Comparison of ENCODE assay signal across 10 mouse cellular contexts in the genomic region with DNA sequence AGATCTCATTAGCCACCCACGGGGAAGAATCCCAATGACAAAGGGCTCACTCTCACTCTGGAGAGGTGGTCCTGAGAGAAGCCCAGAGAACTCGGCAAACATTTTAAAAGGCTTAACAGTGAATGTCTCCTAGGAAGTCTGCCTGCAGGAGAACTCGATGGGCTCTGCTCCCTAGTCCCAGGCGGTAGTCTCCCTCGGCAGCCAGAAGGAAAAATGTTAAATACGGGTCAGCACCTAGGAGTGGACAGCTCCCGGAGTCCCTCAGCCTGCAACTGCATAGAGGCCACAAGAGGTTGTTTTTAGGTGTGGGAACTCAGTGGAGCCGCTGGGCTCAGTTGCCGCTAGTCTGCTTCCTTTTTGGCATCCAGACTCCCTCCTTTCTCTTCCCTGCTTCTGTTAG. TPM values are rescaled to one million over a fixed set of nuclear protein-coding genes. Genes with fewer than 3 reads are reported as not detected.
DNase-seq lines count a peak whose midpoint lies in the region; ATAC-seq and TF ChIP-seq lines count a peak whose summit lies in the region.
"Had no signal": no experiment of that assay in that cellular context is flagged by ENCODE, and none has a peak within 500 bp of the region (broad histone marks: within the 10 kb centered on the region; RNA-seq: fewer than 3 reads in every experiment).

No protein-coding gene starts in this region.

- intact Hi-C loops in left cerebral cortex, adult 2 months (cut with DNase I): no loop called here
- intact Hi-C loops in left cerebral cortex, postnatal 10 days (cut with DNase I): no loop called here

- no peaks in the 10 kb centered on the region for H3K36me3 ChIP-seq in forebrain, embryonic 11.5 days (ENCODE audit: control insufficient read depth, insufficient read depth, low read length)

- no peaks in the 10 kb centered on the region for H3K9me3 ChIP-seq in forebrain, embryonic 11.5 days (ENCODE audit: control insufficient read depth, low read length)

- WGBS in forebrain, embryonic 11.5 days: under 1% methylated on average over 9 of the region's 9 CpGs

- no peak for ATAC-seq in forebrain, embryonic 11.5 days (replicated peaks; ENCODE audit: low FRiP score)
- no peak for ATAC-seq in activated CD4-positive, CD25-positive, alpha-beta regulatory T cell, adult 4 months

- peak in 1 of 2 experiments; percentile 19 for DNase-seq in left cerebral cortex, adult 2 months (ENCODE audit: extremely low spot score in 1 of 2, low spot score in 2 of 2)
- DNase-seq in left cerebral cortex, postnatal 10 days (ENCODE audit: extremely low spot score in 1 of 2, low spot score in 2 of 2): no peak
- DNase-seq in brain, embryonic 14.5 days (ENCODE audit: low read depth): peak; percentile 35
- peak; percentile 71 for DNase-seq in forebrain, embryonic 11.5 days (ENCODE audit: low spot score)
- DNase-seq in mesoderm, embryonic 11.5 days (ENCODE audit: low read depth, low spot score): peak; percentile 70
- no peak for DNase-seq in layer of hippocampus, postnatal 36 days
- DNase-seq in urinary bladder, adult 18-20 months (ENCODE audit: low spot score in 2 of 2): no peak

- TF ChIP-seq POLR2A in brain, embryonic 14.5 days (IDR thresholded peaks at IDR 0.05; ENCODE audit: borderline replicate concordance, extremely low read depth, insufficient read depth, insufficient read length, poor library complexity, severe bottlenecking): no peak

- H3K4me1 ChIP-seq in forebrain, embryonic 11.5 days (replicated peaks; ENCODE audit: control insufficient read depth, insufficient read depth, low read length): peaks cover 13% of the 10 kb centered on the region

- TF ChIP-seq CTCF in left cerebral cortex, adult 2 months (IDR thresholded peaks at IDR 0.05): no peak; the same call in 1 of the 2 replicates
- TF ChIP-seq CTCF in brain, embryonic 14.5 days (IDR thresholded peaks at IDR 0.05; ENCODE audit: borderline replicate concordance, extremely low read depth, insufficient read depth, insufficient read length): no peak

- H3K27ac ChIP-seq in left cerebral cortex, adult 2 months: peak overlapping the region; percentile 41
- no peak overlapping the region for H3K27ac ChIP-seq in forebrain, embryonic 11.5 days (ENCODE audit: low read depth, low read length)
- H3K27ac ChIP-seq: macrophage had no signal

- H3K9ac ChIP-seq in forebrain, embryonic 11.5 days (ENCODE audit: low read length): no peak overlapping the region

- H3K4me2 ChIP-seq in forebrain, embryonic 11.5 days (ENCODE audit: low read depth, low read length, severe bottlenecking): no peak overlapping the region

- H3K4me3 ChIP-seq in left cerebral cortex, adult 2 months: no peak overlapping the region
- no peak overlapping the region for H3K4me3 ChIP-seq in forebrain, embryonic 11.5 days (ENCODE audit: low read depth, low read length)

- H3K27me3 ChIP-seq in forebrain, embryonic 11.5 days (ENCODE audit: control insufficient read depth, insufficient read depth, low read length): peaks cover 99% of the 10 kb centered on the region

RNA-seq across cellular contexts. Expression of gene Neurod2, which starts 5.5 kb away (rescaled TPM):
- 10 to 100 TPM; 70.2 to 76.3 TPM for total RNA-seq in left cerebral cortex, adult 2 months (2021)
- total RNA-seq in left cerebral cortex, postnatal 10 days (2021): 10 to 100 TPM; 63.4 to 67.0 TPM
- polyA plus RNA-seq in brain, embryonic 14.5 days (2012; rRNA removed): 52.0 and 101 TPM in 2 replicates
- polyA plus RNA-seq in forebrain, embryonic 11.5 days (2014; fragmentation: Nextera tagmentation; extraction: Ambion mirVana): 3.8 and 5.8 TPM in 2 replicates
- total RNA-seq in layer of hippocampus, postnatal 36 days (2021): 100 to 1,000 TPM; 156 to 162 TPM
- not detected for polyA plus RNA-seq in activated CD4-positive, CD25-positive, alpha-beta regulatory T cell, adult 4 months (2017; shearing (Covaris generic))
- polyA plus RNA-seq: heart, embryonic 16.5 days; macrophage had no signal

RNA-seq across cellular contexts. Expression of gene Ppp1r1b, which starts 24.3 kb away (rescaled TPM):
- total RNA-seq in left cerebral cortex, adult 2 months (2021): 100 to 1,000 TPM; 146 to 208 TPM
- total RNA-seq in left cerebral cortex, postnatal 10 days (2021): 100 to 1,000 TPM in 1 of 2 experiments, 10 to 100 TPM in 1; 59.5 to 126 TPM
- 6.9 and 18.2 TPM in 2 replicates for polyA plus RNA-seq in brain, embryonic 14.5 days (2012; rRNA removed)
- 0.29 and 0.41 TPM in 2 replicates for polyA plus RNA-seq in forebrain, embryonic 11.5 days (2014; fragmentation: Nextera tagmentation; extraction: Ambion mirVana)
- 10 to 100 TPM; 48.8 to 50.8 TPM for total RNA-seq in layer of hippocampus, postnatal 36 days (2021)
- not detected for polyA plus RNA-seq in activated CD4-positive, CD25-positive, alpha-beta regulatory T cell, adult 4 months (2017; shearing (Covaris generic))
- polyA plus RNA-seq: macrophage had no signal

RNA-seq across cellular contexts. Expression of gene Stard3, which starts 34.2 kb away (rescaled TPM):
- total RNA-seq in left cerebral cortex, adult 2 months (2021): 10 to 100 TPM; 35.7 to 42.4 TPM
- 10 to 100 TPM; 19.8 to 20.2 TPM for total RNA-seq in left cerebral cortex, postnatal 10 days (2021)
- 66.1 and 124 TPM in 2 replicates for polyA plus RNA-seq in brain, embryonic 14.5 days (2012; rRNA removed)
- polyA plus RNA-seq in forebrain, embryonic 11.5 days (2014; fragmentation: Nextera tagmentation; extraction: Ambion mirVana): 38.1 and 39.9 TPM in 2 replicates
- total RNA-seq in layer of hippocampus, postnatal 36 days (2021): 10 to 100 TPM; 31.3 to 34.5 TPM
- polyA plus RNA-seq in activated CD4-positive, CD25-positive, alpha-beta regulatory T cell, adult 4 months (2017; shearing (Covaris generic)): 10 to 100 TPM; 33.3 to 42.1 TPM

RNA-seq across cellular contexts. Expression of gene Tcap, which starts 59.7 kb away (rescaled TPM):
- 1 to 10 TPM; 8.7 to 10.0 TPM for total RNA-seq in left cerebral cortex, adult 2 months (2021)
- 1 to 10 TPM; 5.4 to 6.9 TPM for total RNA-seq in left cerebral cortex, postnatal 10 days (2021)
- polyA plus RNA-seq in brain, embryonic 14.5 days (2012; rRNA removed): 0.38 and 0.48 TPM in 2 replicates
- not detected in 2 replicates for polyA plus RNA-seq in forebrain, embryonic 11.5 days (2014; fragmentation: Nextera tagmentation; extraction: Ambion mirVana)
- total RNA-seq in layer of hippocampus, postnatal 36 days (2021): 1 to 10 TPM in 1 of 2 experiments, under 1 TPM in 1; 0.83 to 1.4 TPM
- polyA plus RNA-seq in activated CD4-positive, CD25-positive, alpha-beta regulatory T cell, adult 4 months (2017; shearing (Covaris generic)): not detected

Comparison
In these comparisons a context has a peak if more than half of its experiments do, and no peak if none do; other contexts are left out.
1. DNase-seq: peak in brain, embryonic 14.5 days (single experiment), forebrain, embryonic 11.5 days (single experiment) and mesoderm, embryonic 11.5 days (single experiment); none in left cerebral cortex, postnatal 10 days (0 of 2), layer of hippocampus, postnatal 36 days (0 of 2) and urinary bladder, adult 18-20 months (0 of 2).